Mouse (Mus musculus): ENCODE measurements at regions not wholly inside any gene's neighbourhood (a gene's known extent, or its start where the extent isn't known, plus 50 kb on each side); places are given as distances from the start of the nearest gene placed in this dataset.

DNA sequence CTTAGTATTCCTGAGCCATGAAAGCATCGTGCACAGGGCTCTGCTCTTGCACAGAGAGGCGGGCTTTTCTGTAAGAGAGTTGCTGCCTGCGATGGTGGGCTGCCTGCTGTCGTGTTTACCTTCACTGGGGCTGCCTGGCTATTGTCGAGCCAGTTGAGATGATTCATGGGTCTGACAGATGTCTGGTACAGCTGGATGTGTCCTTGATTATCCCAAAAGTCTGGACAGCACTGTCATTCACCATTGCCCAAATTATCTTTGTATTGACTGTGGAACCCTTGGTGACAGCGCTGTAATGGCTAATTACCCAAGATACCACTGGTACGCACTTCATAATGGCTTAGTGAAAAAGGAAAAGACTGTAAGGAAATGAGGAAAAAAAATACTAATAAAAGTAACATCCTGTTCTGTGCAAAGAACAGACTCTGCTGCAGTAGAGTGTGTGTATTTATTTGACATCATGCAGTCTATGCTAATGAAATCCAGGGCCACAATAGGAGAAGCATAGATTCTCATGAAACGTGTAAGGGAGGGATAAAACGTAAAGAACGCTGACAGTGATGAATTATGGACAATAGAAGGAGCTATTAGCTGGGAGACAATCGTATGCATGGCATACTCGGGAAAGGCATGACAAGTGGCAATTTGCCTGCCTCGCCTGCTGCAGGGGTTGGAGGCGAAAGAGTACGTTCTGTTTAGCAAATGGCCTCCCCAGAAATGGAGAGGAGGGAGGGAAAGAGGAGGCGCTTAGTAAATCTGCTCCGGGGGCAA, 208.2 kb upstream of the Atp5g3 start:
- Histone ChIP-seq H3K27ac (ENCODE audit: low read length) (no peak overlapping the region), H3K27me3 (ENCODE audit: control insufficient read depth, insufficient read depth, low read length) (no peaks in the 10 kb centered on the region), H3K9ac (ENCODE audit: low read length) (no peak overlapping the region), H3K4me2 (ENCODE audit: low read depth, low read length) (no peak overlapping the region), H3K9me3 (replicated peaks; ENCODE audit: control insufficient read depth, low read length) (no peaks in the 10 kb centered on the region), H3K36me3 (ENCODE audit: control insufficient read depth, insufficient read depth) (no peaks in the 10 kb centered on the region), H3K4me3 (ENCODE audit: low read length) (no peak overlapping the region), H3K4me1 (ENCODE audit: control insufficient read depth, insufficient read depth, low read length) (no peaks in the 10 kb centered on the region)
- WGBS, result 58% methylated on average over 17 of the region's 17 CpGs
- ATAC-seq (replicated peaks; ENCODE audit: extremely low read depth, insufficient read depth, low FRiP score), result no peak

DNA sequence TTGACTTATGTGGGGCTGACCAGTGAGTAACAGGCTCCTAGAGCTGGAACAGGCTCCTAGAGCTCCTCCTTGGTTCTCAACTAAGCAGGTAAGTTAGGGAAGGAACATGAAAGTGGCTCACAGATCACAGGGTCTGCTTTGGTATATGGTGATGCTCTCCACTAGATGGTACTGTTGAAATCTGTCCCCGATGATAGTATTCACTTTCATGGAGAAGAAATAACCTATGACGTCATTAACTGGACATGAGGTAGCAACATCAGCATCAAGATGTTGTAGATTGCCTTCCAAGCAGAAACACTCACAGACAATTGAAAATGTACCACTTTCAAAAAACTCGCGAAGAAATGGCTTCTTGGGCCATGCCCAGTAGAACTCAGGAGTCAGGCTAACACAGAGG, 195.3 kb upstream of the Atp5g3 start:
- Histone ChIP-seq H3K4me2 (ENCODE audit: low read depth, low read length) (no peak overlapping the region), H3K4me3 (ENCODE audit: low read length) (no peak overlapping the region), H3K4me1 (ENCODE audit: control insufficient read depth, insufficient read depth, low read length) (no peaks in the 10 kb centered on the region), H3K27me3 (ENCODE audit: control insufficient read depth, insufficient read depth, low read length) (no peaks in the 10 kb centered on the region), H3K27ac (ENCODE audit: low read length) (no peak overlapping the region), H3K36me3 (ENCODE audit: control insufficient read depth, insufficient read depth) (no peaks in the 10 kb centered on the region), H3K9ac (ENCODE audit: low read length) (no peak overlapping the region), H3K9me3 (replicated peaks; ENCODE audit: control insufficient read depth, low read length) (peaks cover 4% of the 10 kb centered on the region; the same call in 1 of the 2 replicates)
- whole genome bisulfite sequencing, result 79% methylated on average over 4 of the region's 4 CpGs
- ATAC-seq (replicated peaks; ENCODE audit: extremely low read depth, insufficient read depth, low FRiP score), result no peak

DNA sequence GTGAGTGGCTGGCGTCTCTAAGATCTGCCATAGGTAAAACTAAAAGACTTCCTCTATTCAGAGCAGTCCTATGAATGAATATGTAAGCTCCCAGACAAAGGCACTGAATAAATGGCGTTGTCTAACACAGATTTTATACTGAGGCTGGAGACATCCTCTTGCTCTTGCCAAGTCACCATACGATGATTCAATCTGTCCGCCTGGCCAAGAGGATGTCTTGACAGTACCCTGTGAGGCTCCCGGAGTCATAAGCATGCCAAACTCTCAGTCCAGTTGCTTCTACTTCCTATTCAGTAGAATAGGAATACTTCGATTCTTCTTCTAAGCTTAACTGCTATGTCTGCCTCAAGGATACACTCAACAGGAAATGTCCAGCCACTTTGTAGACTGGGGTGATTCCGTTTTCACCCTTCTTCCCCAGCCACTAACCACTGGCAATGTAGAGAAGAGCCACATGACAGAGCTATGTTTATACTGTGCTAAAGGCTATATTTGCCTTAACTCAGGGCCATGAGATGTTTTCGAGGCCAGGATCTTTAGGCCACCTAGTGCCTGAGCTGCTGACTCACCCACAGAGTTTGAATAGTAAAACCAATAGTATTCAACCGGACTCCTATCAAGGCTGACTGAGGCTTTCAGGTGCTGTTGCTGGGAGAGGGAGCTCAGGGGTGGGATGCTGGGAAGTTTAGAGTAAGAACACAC, 188.7 kb upstream of the Atp5g3 start:
- H3K9ac ChIP-seq (ENCODE audit: low read length), result no peak overlapping the region
- 0 out of 2 replicates have a peak overlapping the region, but pooled peaks have one; percentile 2 for H3K27ac ChIP-seq (ENCODE audit: low read length)
- no peaks in the 10 kb centered on the region for H3K36me3 ChIP-seq (ENCODE audit: control insufficient read depth, insufficient read depth)
- whole genome bisulfite sequencing, result 72% methylated on average over 9 of the region's 9 CpGs
- no peak for ATAC-seq (replicated peaks; ENCODE audit: extremely low read depth, insufficient read depth, low FRiP score)
- H3K9me3 ChIP-seq (replicated peaks; ENCODE audit: control insufficient read depth, low read length), result peaks cover 4% of the 10 kb centered on the region; the same call in 1 of the 2 replicates
- no peak overlapping the region for H3K4me3 ChIP-seq (ENCODE audit: low read length)
- H3K4me1 ChIP-seq (ENCODE audit: control insufficient read depth, insufficient read depth, low read length), result no peaks in the 10 kb centered on the region
- H3K4me2 ChIP-seq (ENCODE audit: low read depth, low read length), result no peak overlapping the region
- H3K27me3 ChIP-seq (ENCODE audit: control insufficient read depth, insufficient read depth, low read length), result no peaks in the 10 kb centered on the region

DNA sequence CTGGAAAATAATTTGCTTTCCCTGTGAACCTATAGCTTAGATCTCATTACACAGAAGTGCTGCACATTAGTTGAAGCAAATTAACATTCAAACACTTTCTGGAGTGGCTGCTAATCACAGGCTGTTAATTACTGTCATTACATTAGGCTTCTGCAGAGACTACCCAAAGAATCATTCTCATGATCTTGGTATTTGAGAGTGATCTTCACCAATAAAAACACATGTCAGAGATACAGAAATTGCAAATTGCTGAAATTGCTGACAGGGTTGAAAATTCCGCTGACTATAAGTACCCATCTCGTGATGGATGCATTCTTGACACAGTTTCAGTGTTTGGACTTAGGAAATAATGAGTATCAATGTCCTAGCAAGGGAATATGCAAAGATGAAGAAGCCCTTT, 185.7 kb upstream of the Atp5g3 start:
- H3K36me3 ChIP-seq (ENCODE audit: control insufficient read depth, insufficient read depth), result no peaks in the 10 kb centered on the region
- WGBS, result 71% methylated on average over 2 of the region's 2 CpGs
- H3K9me3 ChIP-seq (replicated peaks; ENCODE audit: control insufficient read depth, low read length), result peaks cover 7% of the 10 kb centered on the region
- no peak overlapping the region for H3K4me2 ChIP-seq (ENCODE audit: low read depth, low read length)
- no peaks in the 10 kb centered on the region for H3K27me3 ChIP-seq (ENCODE audit: control insufficient read depth, insufficient read depth, low read length)
- H3K4me1 ChIP-seq (ENCODE audit: control insufficient read depth, insufficient read depth, low read length), result no peaks in the 10 kb centered on the region
- ATAC-seq (replicated peaks; ENCODE audit: extremely low read depth, insufficient read depth, low FRiP score), result no peak
- H3K9ac ChIP-seq (ENCODE audit: low read length), result no peak overlapping the region
- no peak overlapping the region for H3K4me3 ChIP-seq (ENCODE audit: low read length)
- H3K27ac ChIP-seq (ENCODE audit: low read length), result no peak overlapping the region

DNA sequence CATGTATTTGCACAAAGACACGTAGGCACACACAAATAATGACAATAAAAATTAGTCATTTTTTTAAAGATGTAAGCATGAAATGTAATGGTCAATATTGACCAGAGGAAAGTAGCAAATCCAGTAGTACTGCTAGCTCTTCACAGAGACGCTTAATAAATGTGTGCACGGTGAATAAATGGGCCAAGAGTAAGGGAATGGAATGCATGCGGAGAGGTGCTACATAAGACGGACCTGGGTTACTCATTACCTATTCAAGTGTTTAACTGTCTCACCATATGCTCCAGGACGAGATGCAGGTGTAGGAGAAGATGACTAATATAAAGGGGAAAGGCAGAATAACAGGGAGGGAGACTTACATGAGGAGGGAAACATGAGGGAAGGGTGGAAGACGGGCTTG, 182.4 kb upstream of the Atp5g3 start:
- Histone ChIP-seq H3K27ac (ENCODE audit: low read length) (no peak overlapping the region), H3K9ac (ENCODE audit: low read length) (no peak overlapping the region), H3K4me2 (ENCODE audit: low read depth, low read length) (no peak overlapping the region), H3K36me3 (ENCODE audit: control insufficient read depth, insufficient read depth) (no peaks in the 10 kb centered on the region), H3K27me3 (ENCODE audit: control insufficient read depth, insufficient read depth, low read length) (no peaks in the 10 kb centered on the region), H3K4me3 (ENCODE audit: low read length) (no peak overlapping the region), H3K4me1 (ENCODE audit: control insufficient read depth, insufficient read depth, low read length) (no peaks in the 10 kb centered on the region), H3K9me3 (replicated peaks; ENCODE audit: control insufficient read depth, low read length) (peaks cover 7% of the 10 kb centered on the region)
- no peak; the same call in 1 of the 2 replicates for ATAC-seq (replicated peaks; ENCODE audit: extremely low read depth, insufficient read depth, low FRiP score)
- 88% methylated on average over 7 of the region's 7 CpGs for WGBS

DNA sequence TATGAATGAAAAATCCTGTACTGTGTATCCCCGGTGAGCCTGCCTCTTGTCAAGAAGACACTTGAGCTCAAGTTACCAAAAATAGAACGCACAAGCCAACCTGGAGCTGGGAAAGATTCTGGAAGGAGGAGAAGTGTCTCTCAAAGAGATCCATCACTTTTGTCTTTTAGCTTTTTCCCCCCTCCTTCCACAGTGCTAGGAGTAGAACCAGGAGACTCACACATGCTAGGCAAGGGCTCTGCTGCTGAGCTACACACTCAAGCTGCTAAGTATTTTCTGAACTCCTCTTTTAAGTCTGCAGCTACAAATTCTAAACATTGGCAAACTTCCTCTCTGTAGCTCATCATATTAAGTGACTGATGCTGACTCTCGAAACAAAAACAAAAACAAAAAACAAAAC, 176.2 kb upstream of the Atp5g3 start:
- no peak overlapping the region for H3K4me2 ChIP-seq (ENCODE audit: low read depth, low read length)
- WGBS, result 26% methylated on average over 3 of the region's 3 CpGs

DNA sequence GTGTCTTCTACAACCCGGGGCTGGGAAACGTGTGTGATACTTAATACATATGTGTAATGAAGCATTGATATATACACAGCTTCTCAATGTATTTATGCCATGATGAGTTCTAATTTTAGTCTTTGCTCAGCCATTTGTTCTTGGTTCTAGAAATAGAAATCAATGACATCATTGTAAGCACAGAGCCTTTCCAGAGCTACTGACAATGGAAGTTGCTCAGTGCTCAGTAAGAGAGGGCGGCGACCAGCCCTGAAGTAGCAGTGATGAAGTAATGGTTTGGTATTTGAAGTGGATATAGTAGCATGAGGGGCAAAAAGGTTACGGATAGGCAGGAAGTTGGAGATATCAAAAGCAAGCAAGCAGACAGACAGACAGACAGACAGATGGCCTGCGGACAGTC, 173.8 kb upstream of the Atp5g3 start:
- H3K4me2 ChIP-seq (ENCODE audit: low read depth, low read length), result no peak overlapping the region
- no peak overlapping the region for H3K4me3 ChIP-seq (ENCODE audit: low read length)
- H3K27ac ChIP-seq (ENCODE audit: low read length), result peak overlapping the region; percentile 53
- 0 out of 2 replicates have a peak, but pooled peaks cover 3% of the 10 kb centered on the region for H3K9me3 ChIP-seq (replicated peaks; ENCODE audit: control insufficient read depth, low read length)
- peak; percentile 77 for ATAC-seq (replicated peaks; ENCODE audit: extremely low read depth, insufficient read depth, low FRiP score)
- peaks cover 15% of the 10 kb centered on the region for H3K4me1 ChIP-seq (ENCODE audit: control insufficient read depth, insufficient read depth, low read length)
- 49% methylated on average over 6 of the region's 6 CpGs for WGBS
- no peaks in the 10 kb centered on the region for H3K36me3 ChIP-seq (ENCODE audit: control insufficient read depth, insufficient read depth)
- H3K27me3 ChIP-seq (ENCODE audit: control insufficient read depth, insufficient read depth, low read length), result no peaks in the 10 kb centered on the region
- H3K9ac ChIP-seq (ENCODE audit: low read length), result no peak overlapping the region

More for the DNA sequence above, 176.2 kb upstream of the Atp5g3 start:
- no peaks in the 10 kb centered on the region for H3K27me3 ChIP-seq (ENCODE audit: control insufficient read depth, insufficient read depth, low read length)
- 0 out of 2 replicates have a peak, but pooled peaks cover 3% of the 10 kb centered on the region for H3K9me3 ChIP-seq (replicated peaks; ENCODE audit: control insufficient read depth, low read length)
- peaks cover 15% of the 10 kb centered on the region for H3K4me1 ChIP-seq (ENCODE audit: control insufficient read depth, insufficient read depth, low read length)
- ATAC-seq (replicated peaks; ENCODE audit: extremely low read depth, insufficient read depth, low FRiP score), result no peak
- no peak overlapping the region for H3K9ac ChIP-seq (ENCODE audit: low read length)
- H3K36me3 ChIP-seq (ENCODE audit: control insufficient read depth, insufficient read depth), result no peaks in the 10 kb centered on the region
- H3K4me3 ChIP-seq (ENCODE audit: low read length), result no peak overlapping the region
- no peak overlapping the region for H3K27ac ChIP-seq (ENCODE audit: low read length)

DNA sequence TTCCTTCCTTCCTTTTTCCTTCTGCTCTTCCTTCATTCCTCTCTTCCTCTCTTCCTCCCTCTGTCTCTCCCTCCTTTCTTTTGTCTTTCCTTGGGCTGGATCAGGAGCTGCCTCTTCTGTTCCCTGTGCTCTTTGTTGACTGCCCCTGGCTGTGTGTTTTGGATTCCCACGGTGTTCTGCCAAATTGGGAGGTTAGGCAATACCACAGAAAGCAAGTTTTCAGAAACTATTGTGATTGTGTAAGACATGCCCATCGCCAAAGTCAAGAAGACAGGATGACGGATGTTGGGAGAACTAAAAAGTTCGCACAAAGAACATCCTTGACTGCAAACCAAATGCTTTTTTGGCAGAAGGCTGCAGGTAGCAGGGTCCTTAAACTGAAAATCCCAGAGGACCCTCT, 165.6 kb upstream of the Atp5g3 start:
- ATAC-seq (replicated peaks; ENCODE audit: extremely low read depth, insufficient read depth, low FRiP score), result no peak

DNA sequence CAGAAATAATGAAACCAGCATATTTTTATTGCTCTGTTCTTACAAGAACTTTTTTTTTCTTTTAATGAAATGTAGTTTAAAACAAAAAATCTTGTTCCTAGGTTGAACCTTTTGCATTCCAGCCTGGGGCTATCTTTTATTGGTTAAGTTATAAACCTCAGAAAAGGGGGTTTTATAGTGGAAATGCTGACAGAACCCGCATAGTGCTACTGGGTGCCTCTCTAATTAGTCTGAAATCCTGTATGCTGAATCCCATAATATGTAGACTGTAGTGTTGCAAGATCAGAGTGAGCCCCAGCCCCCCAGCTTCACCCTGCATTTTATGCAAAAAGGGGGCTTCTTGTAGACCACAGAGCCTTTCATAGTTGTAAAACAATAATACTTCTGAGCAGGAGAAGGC, 164.4 kb upstream of the Atp5g3 start:
- H3K4me1 ChIP-seq (ENCODE audit: control insufficient read depth, insufficient read depth, low read length), result peaks cover 2% of the 10 kb centered on the region; the same call in 1 of the 2 replicates
- no peak overlapping the region for H3K4me3 ChIP-seq (ENCODE audit: low read length)
- no peaks in the 10 kb centered on the region for H3K9me3 ChIP-seq (replicated peaks; ENCODE audit: control insufficient read depth, low read length)
- H3K27me3 ChIP-seq (ENCODE audit: control insufficient read depth, insufficient read depth, low read length), result no peaks in the 10 kb centered on the region
- 98% methylated on average over 1 of the region's 1 CpGs for WGBS
- H3K27ac ChIP-seq (ENCODE audit: low read length), result no peak overlapping the region
- no peaks in the 10 kb centered on the region for H3K36me3 ChIP-seq (ENCODE audit: control insufficient read depth, insufficient read depth)
- no peak overlapping the region for H3K4me2 ChIP-seq (ENCODE audit: low read depth, low read length)
- no peak for ATAC-seq (replicated peaks; ENCODE audit: extremely low read depth, insufficient read depth, low FRiP score)
- H3K9ac ChIP-seq (ENCODE audit: low read length), result no peak overlapping the region

More for the DNA sequence above, 165.6 kb upstream of the Atp5g3 start:
- Histone ChIP-seq H3K4me1 (ENCODE audit: control insufficient read depth, insufficient read depth, low read length) (peaks cover 2% of the 10 kb centered on the region; the same call in 1 of the 2 replicates), H3K4me2 (ENCODE audit: low read depth, low read length) (no peak overlapping the region), H3K4me3 (ENCODE audit: low read length) (no peak overlapping the region), H3K9me3 (replicated peaks; ENCODE audit: control insufficient read depth, low read length) (no peaks in the 10 kb centered on the region), H3K27me3 (ENCODE audit: control insufficient read depth, insufficient read depth, low read length) (no peaks in the 10 kb centered on the region), H3K27ac (ENCODE audit: low read length) (no peak overlapping the region), H3K9ac (ENCODE audit: low read length) (no peak overlapping the region), H3K36me3 (ENCODE audit: control insufficient read depth, insufficient read depth) (no peaks in the 10 kb centered on the region)
- 67% methylated on average over 4 of the region's 4 CpGs for WGBS
